Mouse (Mus musculus) myocyte (in vitro differentiated cells): ENCODE data around the gene Krt87. TPM values are rescaled to one million over a fixed set of nuclear protein-coding genes. Genes with fewer than 3 reads are reported as not detected.

Experiments used
- H3K27me3 ChIP-seq: one replicate; pipeline ENCODE4 v1.6.1; 2011; ENCODE audit not compliant: control insufficient read depth, insufficient read depth, insufficient read length
- H3K36me3 ChIP-seq: one replicate; pipeline ENCODE4 v1.6.1; 2011; ENCODE audit not compliant: control insufficient read depth, insufficient read depth
- H3K4me2 ChIP-seq: one replicate; pipeline ENCODE4 v1.6.1; 2011; ENCODE audit warnings: low read depth, control low read depth
- H3K4me3 ChIP-seq: one replicate; pipeline ENCODE4 v1.5.1; 2011; ENCODE audit warnings: mild to moderate bottlenecking, control low read depth, moderate library complexity
- H3K79me2 ChIP-seq: one replicate; pipeline ENCODE4 v1.6.1; 2011; ENCODE audit not compliant: control insufficient read depth, insufficient read depth
- H3ac ChIP-seq: one replicate; pipeline ENCODE4 v1.6.1; 2011; ENCODE audit not compliant: control insufficient read depth, insufficient read length
- CEBPB ChIP-seq: IDR thresholded peaks from 2 replicates; pipeline ENCODE4 v1.6.1; 2011; ENCODE audit warnings: mild to moderate bottlenecking, moderate library complexity; ENCODE audit not compliant: poor library complexity, insufficient read depth, severe bottlenecking
- E2F4 ChIP-seq: IDR thresholded peaks from one replicate; pipeline ENCODE4 v1.6.1; 2011; ENCODE audit warnings: mild to moderate bottlenecking, control low read depth, moderate library complexity; ENCODE audit not compliant: insufficient read depth
- MAX ChIP-seq: IDR thresholded peaks from one replicate; pipeline ENCODE4 v1.6.1; 2011; ENCODE audit warnings: low read depth, mild to moderate bottlenecking, control low read depth
- MYOD1 ChIP-seq, 3 experiments: IDR thresholded peaks; one replicate each; pipeline ENCODE4 v1.6.1; 2011; ENCODE audit warnings: control low read depth in 2 of 3, low read depth in 2 of 3, mild to moderate bottlenecking in 2 of 3, moderate library complexity in 1 of 3; ENCODE audit not compliant: insufficient read length in 2 of 3, control insufficient read depth in 1 of 3
- MYOG ChIP-seq, 3 experiments: IDR thresholded peaks; one replicate each; pipeline ENCODE4 v1.6.1; 2011; ENCODE audit warnings: control low read depth in 2 of 3, low read depth in 2 of 3, mild to moderate bottlenecking in 2 of 3; ENCODE audit not compliant: insufficient read length in 2 of 3, control insufficient read depth in 1 of 3, insufficient read depth in 1 of 3
- POLR2A ChIP-seq: IDR thresholded peaks from one replicate; pipeline ENCODE4 v1.6.1; 2011; ENCODE audit warnings: low read depth, mild to moderate bottlenecking, control low read depth, moderate library complexity; ENCODE audit not compliant: insufficient read length
- POLR2AphosphoS2 ChIP-seq: IDR thresholded peaks from one replicate; pipeline ENCODE4 v1.6.1; 2011; ENCODE audit warnings: low read depth, control low read depth; ENCODE audit not compliant: insufficient read length
- REST ChIP-seq: IDR thresholded peaks from one replicate; pipeline ENCODE4 v1.6.1; 2011; ENCODE audit warnings: mild to moderate bottlenecking, control low read depth, moderate library complexity; ENCODE audit not compliant: insufficient read depth, insufficient read length
- SRF ChIP-seq: IDR thresholded peaks from one replicate; pipeline ENCODE4 v1.6.1; 2011; ENCODE audit warnings: low read depth; ENCODE audit not compliant: control insufficient read depth, insufficient read length
- TCF12 ChIP-seq: IDR thresholded peaks from one replicate; pipeline ENCODE4 v1.6.1; 2011; ENCODE audit warnings: mild to moderate bottlenecking, control low read depth; ENCODE audit not compliant: poor library complexity, insufficient read depth, severe bottlenecking
- TCF3 ChIP-seq: IDR thresholded peaks from one replicate; pipeline ENCODE4 v1.6.1; 2011; ENCODE audit warnings: low read depth, control low read depth; ENCODE audit not compliant: insufficient read length
- USF1 ChIP-seq: IDR thresholded peaks from one replicate; pipeline ENCODE4 v1.6.1; 2011; ENCODE audit warnings: low read depth, mild to moderate bottlenecking, control low read depth, moderate library complexity
- polyA plus RNA-seq: library from polyadenylated mRNA; unstranded; fragments of >200 nt; fragmentation: generic; extraction: Trizol; gene quantifications from one replicate; pipeline ENCODE4 v1.2.1, GENCODE M21; 2012; ENCODE audit warnings: missing spikeins

Krt87 gene
- polyA plus RNA-seq, 1 experiment = not detected

DNA sequence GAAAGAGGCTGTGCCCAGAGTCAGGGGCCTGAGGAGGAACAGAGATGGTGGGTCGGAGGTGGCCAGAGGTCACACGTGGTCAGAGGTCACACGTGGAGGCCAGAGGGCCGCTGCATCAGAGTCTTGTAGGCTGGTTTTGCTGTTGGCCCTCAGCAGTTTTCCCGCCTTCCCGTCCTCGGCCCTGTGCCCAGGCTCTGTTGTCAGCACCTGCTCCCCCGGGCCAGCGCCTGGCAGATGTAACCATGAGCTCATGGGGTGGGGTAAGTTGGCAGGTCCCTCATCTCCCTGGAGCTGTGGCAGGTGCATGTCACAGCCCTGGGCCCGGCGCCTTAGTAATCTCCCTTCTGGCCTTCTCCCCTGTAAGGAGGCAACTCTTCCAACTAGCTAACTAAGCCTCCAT lies 55.8 kb downstream of the Krt87 start:
- Histone ChIP-seq H3K27me3 (no peaks in the 10 kb centered on the region), H3K79me2 (no peaks in the 10 kb centered on the region), H3K36me3 (no peaks in the 10 kb centered on the region), H3ac (no peak overlapping the region), H3K4me2 (no peak overlapping the region), H3K4me3 (no peak overlapping the region)
- no peak for TF ChIP-seq MAX
- peak in 2 of 3 experiments; percentile 55 to 88 for TF ChIP-seq MYOG (IDR thresholded peaks at IDR 0.05; ENCODE audit: control insufficient read depth in 1 of 3, insufficient read depth in 1 of 3, insufficient read length in 2 of 3, low read depth in 2 of 3)
- no peak for TF ChIP-seq REST
- TF ChIP-seq TCF12 = peak; percentile 50
- no peak for TF ChIP-seq POLR2A
- peak in 2 of 3 experiments; percentile 51 to 89 for TF ChIP-seq MYOD1 (IDR thresholded peaks at IDR 0.05; ENCODE audit: control insufficient read depth in 1 of 3, insufficient read length in 2 of 3, low read depth in 2 of 3)
- TF ChIP-seq SRF = no peak
- no peak for TF ChIP-seq CEBPB
- no peak for TF ChIP-seq USF1
- TF ChIP-seq POLR2AphosphoS2 = no peak
- peak; percentile 43 for TF ChIP-seq TCF3
- TF ChIP-seq E2F4 = no peak

DNA sequence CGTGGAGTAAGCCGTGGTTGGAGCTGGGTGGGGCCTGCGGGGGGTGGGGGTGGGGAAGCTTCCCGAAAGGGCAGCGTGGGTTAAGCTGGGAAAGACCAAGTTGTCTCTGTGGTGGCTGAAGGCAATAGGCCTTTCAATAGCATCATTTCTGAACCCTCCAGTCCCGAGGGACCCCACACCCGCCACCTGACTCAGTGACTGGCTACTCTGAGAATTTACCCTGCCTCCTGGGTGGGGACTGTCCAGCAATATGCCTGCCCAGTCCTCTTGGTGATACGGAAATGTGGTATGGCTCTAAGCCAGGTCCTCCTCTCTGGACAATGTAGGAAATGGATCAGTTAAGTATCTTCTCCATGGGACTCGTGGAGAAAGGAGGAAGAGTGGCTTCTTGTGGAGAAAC lies 56.8 kb downstream of the Krt87 start:
- peak overlapping the region; percentile 5 for H3K4me3 ChIP-seq
- no peaks in the 10 kb centered on the region for H3K36me3 ChIP-seq
- H3K4me2 ChIP-seq = peak overlapping the region; percentile 70
- TF ChIP-seq SRF (no peak), MYOD1 (IDR thresholded peaks at IDR 0.05; ENCODE audit: control insufficient read depth in 1 of 3, insufficient read length in 2 of 3, low read depth in 2 of 3) (peak in 1 of 3 experiments; percentile 26), USF1 (peak; percentile 51), CEBPB (no peak)
- no peaks in the 10 kb centered on the region for H3K79me2 ChIP-seq
- H3K27me3 ChIP-seq = no peaks in the 10 kb centered on the region
- no peak overlapping the region for H3ac ChIP-seq

Other genes with a start within 250 kb of the Krt87 start
- gene Grasp, start 214.6 kb downstream of the Krt87 start, polyA plus RNA-seq = 11.0 TPM
- gene Nr4a1, start 184.5 kb downstream of the Krt87 start, polyA plus RNA-seq = 15.3 TPM
- 110 TPM for gene Atg101, start 154.5 kb downstream of the Krt87 start, polyA plus RNA-seq
- gene 6030408B16Rik, start 145.6 kb downstream of the Krt87 start, polyA plus RNA-seq = 0.16 TPM
- gene Krt80, start 68.6 kb downstream of the Krt87 start, polyA plus RNA-seq = 7.7 TPM
- 0.04 TPM for gene Krt7, start 27.8 kb downstream of the Krt87 start, polyA plus RNA-seq
- not detected for gene Krt88, start 8.9 kb upstream of the Krt87 start, polyA plus RNA-seq
- not detected for gene Krt81, start 24.9 kb upstream of the Krt87 start, polyA plus RNA-seq
- gene Krt86, start 34.7 kb upstream of the Krt87 start, polyA plus RNA-seq = not detected
- not detected for gene Krt83, start 52.7 kb upstream of the Krt87 start, polyA plus RNA-seq
- gene Gm49425, start 78.5 kb upstream of the Krt87 start, polyA plus RNA-seq = not detected
- gene Krt84, start 94.0 kb upstream of the Krt87 start, polyA plus RNA-seq = not detected
- gene Krt82, start 111.9 kb upstream of the Krt87 start, polyA plus RNA-seq = not detected
- not detected for gene Krt90, start 124.1 kb upstream of the Krt87 start, polyA plus RNA-seq
- gene Krt75, start 135.1 kb upstream of the Krt87 start, polyA plus RNA-seq = not detected
- not detected for gene Gm5414, start 189.4 kb upstream of the Krt87 start, polyA plus RNA-seq
- not detected for gene Gm5478, start 208.6 kb upstream of the Krt87 start, polyA plus RNA-seq
- gene Krt6b, start 241.5 kb upstream of the Krt87 start, polyA plus RNA-seq = not detected